Mouse (Mus musculus) embryonic facial prominence, embryonic 14.5 days (tissue): Measurements from ENCODE around the gene Nfkbib. TPM values are rescaled to one million over a fixed set of nuclear protein-coding genes. Genes with fewer than 3 reads are reported as not detected.

ENCODE experiments used
- ATAC-seq: fragments of 200-750 bp; cut with Nextera tagmentation; 2 replicates; pipeline ENCODE4 v1.8.0; 2017; ENCODE audit warnings: low read depth, moderate number of reproducible peaks, moderate TSS enrichment
- DNase-seq: peaks from one replicate; pipeline ENCODE4 v3.0.0-alpha.2; 2015; ENCODE audit warnings: low spot score
- H3K27ac ChIP-seq: fragments of 300-500 bp; sonication (generic); replicated peaks from 2 replicates; pipeline ENCODE4 v1.5.1; 2014; ENCODE audit warnings: low read depth, mild to moderate bottlenecking, low read length, moderate library complexity
- H3K27me3 ChIP-seq: fragments of 300-500 bp; sonication (generic); replicated peaks from 2 replicates; pipeline ENCODE4 v1.6.1; 2014; ENCODE audit warnings: low read length; ENCODE audit not compliant: control insufficient read depth, insufficient read depth
- H3K36me3 ChIP-seq: fragments of 300-500 bp; sonication (generic); 2 replicates; pipeline ENCODE4 v1.6.1; 2014; ENCODE audit warnings: low read length, mixed read lengths; ENCODE audit not compliant: control insufficient read depth, insufficient read depth
- H3K4me1 ChIP-seq: fragments of 300-500 bp; sonication (generic); 2 replicates; pipeline ENCODE4 v1.6.1; 2014; ENCODE audit warnings: antibody characterized with exemption, low read length; ENCODE audit not compliant: control insufficient read depth, insufficient read depth
- H3K4me2 ChIP-seq: fragments of 300-500 bp; sonication (generic); 2 replicates; pipeline ENCODE4 v1.6.1; 2014; ENCODE audit warnings: low read depth, mild to moderate bottlenecking, low read length, moderate library complexity, mixed read lengths
- H3K4me3 ChIP-seq: fragments of 300-500 bp; sonication (generic); 2 replicates; pipeline ENCODE4 v1.5.1; 2014; ENCODE audit warnings: low read depth, mild to moderate bottlenecking, low read length
- H3K9ac ChIP-seq: fragments of 300-500 bp; sonication (generic); 2 replicates; pipeline ENCODE4 v1.6.1; 2014; ENCODE audit warnings: low read depth, mild to moderate bottlenecking, low read length, moderate library complexity, mixed read lengths
- H3K9me3 ChIP-seq: fragments of 300-500 bp; sonication (generic); 2 replicates; pipeline ENCODE4 v1.6.1; 2016; ENCODE audit warnings: low read length; ENCODE audit not compliant: control insufficient read depth
- WGBS: fragments of 180-500 bp; shearing (Covaris S2); extraction: QIAGEN DNeasy Blood & Tissue Kit; methylation state at CpG from one replicate; pipeline ENCODE4 v1.1.7; 2014; 5-methylcytosine and 5-hydroxymethylcytosine counted together
- polyA plus RNA-seq: library from polyadenylated mRNA; unstranded; fragments of >200 nt; fragmentation: Nextera tagmentation; extraction: Ambion mirVana; gene quantifications from 2 replicates; pipeline ENCODE4 v1.2.1, GENCODE M21; 2014

The Nfkbib gene
- polyA plus RNA-seq, 1 experiment from 2014 or later: 41.5 TPM

DNA sequence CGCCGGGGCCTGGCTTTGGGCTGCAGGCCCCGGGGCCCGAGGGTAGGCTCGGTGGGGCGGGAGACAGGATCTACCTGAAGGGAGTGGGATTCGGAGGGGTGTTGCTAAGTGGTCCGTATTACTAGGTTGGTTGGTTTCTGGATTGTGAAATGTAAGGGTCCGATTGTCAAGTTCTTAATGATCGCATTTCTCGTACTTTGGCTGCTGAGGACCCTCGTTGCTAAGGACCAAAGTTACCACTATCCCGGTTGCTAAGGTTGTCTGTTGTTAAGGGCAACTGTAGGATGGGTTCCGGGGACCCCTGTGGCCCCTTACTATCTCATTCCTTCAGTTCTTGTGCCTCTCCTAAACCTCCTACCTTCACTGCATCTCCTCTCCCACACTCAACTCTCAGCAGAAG is 402 bp downstream of the Nfkbib start:
- WGBS: 3% methylated on average over 14 of the region's 14 CpGs
- ATAC-seq: no peak
- no peak for DNase-seq

GRCm38 (mm10) chr7:28766173-28766879 is 986 bp downstream of the Nfkbib start, which contains the start of gene Sirt2:
Gene Sirt2, plus strand, starts transcription at chr7:28766735.
- peak within 1 kb of the TSS; percentile 72 for H3K9ac ChIP-seq
- no peak within 1 kb of the TSS for H3K27ac ChIP-seq
- H3K9me3 ChIP-seq: no peaks in the 10 kb centered on the region
- WGBS: under 1% methylated on average over 44 of the region's 45 CpGs
- peak within 1 kb of the TSS; percentile 65 for H3K4me3 ChIP-seq
- ATAC-seq (peak; percentile 99), DNase-seq (peak; percentile 99)
- peaks cover 17% of the 10 kb centered on the region for H3K36me3 ChIP-seq
- H3K4me1 ChIP-seq: peaks cover 12% of the 10 kb centered on the region
- peak within 1 kb of the TSS; percentile 65 for H3K4me2 ChIP-seq
- H3K27me3 ChIP-seq: no peaks in the 10 kb centered on the region

More for the DNA sequence above, 402 bp downstream of the Nfkbib start:
- H3K9ac ChIP-seq: peak overlapping the region; percentile 72
- peaks cover 11% of the 10 kb centered on the region for H3K36me3 ChIP-seq
- no peak overlapping the region for H3K27ac ChIP-seq
- H3K4me1 ChIP-seq: peaks cover 12% of the 10 kb centered on the region
- H3K4me3 ChIP-seq: peak overlapping the region; percentile 65
- peak overlapping the region; percentile 65 for H3K4me2 ChIP-seq
- H3K27me3 ChIP-seq: no peaks in the 10 kb centered on the region
- no peaks in the 10 kb centered on the region for H3K9me3 ChIP-seq

- Histone ChIP-seq H3K9me3 (no peaks in the 10 kb centered on the region), H3K9ac (no peak overlapping the region; the same call in 1 of the 2 replicates), H3K27ac (no peak overlapping the region), H3K4me1 (peaks cover 12% of the 10 kb centered on the region), H3K27me3 (no peaks in the 10 kb centered on the region), H3K4me3 (peak overlapping the region; percentile 65; the same call in 1 of the 2 replicates), H3K4me2 (peak overlapping the region; percentile 65), H3K36me3 (peaks cover 28% of the 10 kb centered on the region)
- no peak for ATAC-seq
- 86% methylated on average over 6 of the region's 6 CpGs for WGBS
- DNase-seq: no peak
Observed at GRCm38 (mm10) chr7:28765211-28765610, 2.1 kb downstream of the Nfkbib start.

DNA sequence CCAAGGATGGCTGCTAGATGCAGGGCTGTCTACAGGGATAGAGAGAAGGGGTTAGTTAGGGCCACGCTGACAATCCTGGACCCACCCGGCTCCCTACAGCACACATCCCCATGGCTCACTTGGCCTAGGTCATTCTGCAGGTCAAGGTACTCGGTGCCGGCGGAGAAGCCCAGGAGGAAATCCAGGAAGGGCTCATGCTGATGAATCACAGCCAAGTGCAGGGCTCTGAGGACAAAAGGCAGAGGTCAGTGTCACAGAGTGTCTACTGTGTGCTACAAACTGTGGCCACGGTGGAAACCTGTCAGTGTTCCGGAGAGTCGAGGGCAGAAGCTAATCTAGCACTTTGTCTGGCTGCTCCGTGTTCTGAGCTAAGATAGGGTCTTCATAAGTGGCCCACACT is 5.4 kb downstream of the Nfkbib start:
- H3K4me3 ChIP-seq: no peak overlapping the region
- H3K27me3 ChIP-seq: no peaks in the 10 kb centered on the region
- ATAC-seq (no peak), DNase-seq (no peak)
- no peak overlapping the region for H3K4me2 ChIP-seq
- no peak overlapping the region for H3K9ac ChIP-seq
- 0 out of 2 replicates have a peak, but pooled peaks cover 5% of the 10 kb centered on the region for H3K4me1 ChIP-seq
- H3K27ac ChIP-seq: no peak overlapping the region
- 92% methylated on average over 9 of the region's 9 CpGs for WGBS
- peaks cover 53% of the 10 kb centered on the region for H3K36me3 ChIP-seq
- no peaks in the 10 kb centered on the region for H3K9me3 ChIP-seq

DNA sequence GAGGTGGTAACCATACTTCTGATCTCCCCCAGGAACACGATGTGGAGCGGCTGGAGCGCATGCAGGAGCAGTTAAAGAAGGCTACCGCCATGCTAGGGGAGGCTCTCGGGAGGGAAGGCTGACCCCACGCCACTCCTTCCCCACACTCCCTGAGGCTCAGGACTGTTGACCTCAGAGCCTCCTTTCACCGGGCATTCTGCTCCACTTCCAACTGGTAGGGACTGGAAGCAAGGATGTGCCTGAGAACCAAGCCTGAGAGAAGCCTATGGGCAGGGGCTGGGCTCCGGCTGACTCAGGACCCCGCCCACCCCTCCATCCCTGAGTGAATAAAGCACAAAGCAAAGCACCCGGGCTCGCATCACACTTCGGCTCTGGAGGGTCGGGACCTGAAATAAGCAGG is 8.7 kb downstream of the Nfkbib start:
- no peak overlapping the region for H3K4me3 ChIP-seq
- H3K9ac ChIP-seq: 0 out of 2 replicates have a peak overlapping the region, but pooled peaks have one; percentile 1
- no peaks in the 10 kb centered on the region for H3K9me3 ChIP-seq
- peaks cover 6% of the 10 kb centered on the region for H3K27me3 ChIP-seq
- DNase-seq: no peak
- WGBS: 76% methylated on average over 13 of the region's 13 CpGs
- no peak overlapping the region for H3K27ac ChIP-seq
- peaks cover 6% of the 10 kb centered on the region; the same call in 1 of the 2 replicates for H3K4me1 ChIP-seq
- peaks cover 57% of the 10 kb centered on the region for H3K36me3 ChIP-seq
- no peak for ATAC-seq
- no peak overlapping the region for H3K4me2 ChIP-seq

GRCm38 (mm10) chr7:28756079-28756478 is 11.2 kb downstream of the Nfkbib start, which contains the start of gene Ccer2:
Gene Ccer2, plus strand, starts transcription at chr7:28756174.
- H3K9ac ChIP-seq: peak within 1 kb of the TSS; percentile 25; the same call in 1 of the 2 replicates
- peak within 1 kb of the TSS; percentile 29; the same call in 1 of the 2 replicates for H3K4me2 ChIP-seq
- H3K27me3 ChIP-seq: peaks cover 6% of the 10 kb centered on the region
- H3K9me3 ChIP-seq: no peaks in the 10 kb centered on the region
- no peak within 1 kb of the TSS for H3K4me3 ChIP-seq
- ATAC-seq: 0 out of 2 replicates have a peak, but pooled peaks have one; percentile 9
- H3K36me3 ChIP-seq: peaks cover 50% of the 10 kb centered on the region; the same call in 1 of the 2 replicates
- peaks cover 6% of the 10 kb centered on the region; the same call in 1 of the 2 replicates for H3K4me1 ChIP-seq
- DNase-seq: no peak
- H3K27ac ChIP-seq: no peak within 1 kb of the TSS
- whole genome bisulfite sequencing: under 1% methylated on average over 16 of the region's 17 CpGs

- no peak overlapping the region for H3K4me2 ChIP-seq
- DNase-seq (no peak), ATAC-seq (no peak)
- no peaks in the 10 kb centered on the region for H3K27me3 ChIP-seq
- no peaks in the 10 kb centered on the region for H3K4me1 ChIP-seq
- no peak overlapping the region for H3K4me3 ChIP-seq
- no peak overlapping the region for H3K27ac ChIP-seq
- peaks cover 41% of the 10 kb centered on the region; the same call in 1 of the 2 replicates for H3K36me3 ChIP-seq
- no peaks in the 10 kb centered on the region for H3K9me3 ChIP-seq
- no peak overlapping the region for H3K9ac ChIP-seq
- 93% methylated on average over 7 of the region's 7 CpGs for WGBS
Observed at GRCm38 (mm10) chr7:28749935-28750334, 17.4 kb downstream of the Nfkbib start.

GRCm38 (mm10) chr7:28741709-28742438 is 25.4 kb downstream of the Nfkbib start, which contains the start of the genes Mrps12 and Sars2:
Gene Mrps12, minus strand, starts transcription at chr7:28741820.
Gene Sars2, plus strand, starts transcription at chr7:28741992.
- H3K9me3 ChIP-seq: no peaks in the 10 kb centered on the region
- peak within 1 kb of the TSS; percentile 78 for H3K27ac ChIP-seq
- H3K27me3 ChIP-seq: no peaks in the 10 kb centered on the region
- H3K4me3 ChIP-seq: peak within 1 kb of the TSS; percentile 59
- DNase-seq (peak; percentile 99), ATAC-seq (peak; percentile 99)
- H3K9ac ChIP-seq: peak within 1 kb of the TSS; percentile 81
- 0% methylated on average over 39 of the region's 39 CpGs for WGBS
- 0 out of 2 replicates have a peak, but pooled peaks cover 4% of the 10 kb centered on the region for H3K4me1 ChIP-seq
- H3K4me2 ChIP-seq: peak within 1 kb of the TSS; percentile 90
- H3K36me3 ChIP-seq: peaks cover 33% of the 10 kb centered on the region
